Mouse (Mus musculus) limb, embryonic 10.5 days (tissue): ENCODE measurements around the gene Asic1. TPM values are rescaled to one million over a fixed set of nuclear protein-coding genes. Genes with fewer than 3 reads are reported as not detected.

Experiments used
- DNase-seq: peaks from one replicate; pipeline ENCODE4 v3.0.0-alpha.2; 2017; ENCODE audit warnings: low spot score
- H3K27ac ChIP-seq: fragments of 300-500 bp; sonication (generic); 2 replicates; pipeline ENCODE4 v1.5.1; 2016; ENCODE audit warnings: mild to moderate bottlenecking
- H3K27me3 ChIP-seq: fragments of 300-500 bp; sonication (generic); 2 replicates; pipeline ENCODE4 v1.6.1; 2016; ENCODE audit warnings: low read depth, mild to moderate bottlenecking; ENCODE audit not compliant: poor library complexity, severe bottlenecking
- H3K36me3 ChIP-seq: fragments of 300-500 bp; sonication (generic); 2 replicates; pipeline ENCODE4 v1.6.1; 2016; ENCODE audit warnings: mild to moderate bottlenecking, moderate library complexity
- H3K4me1 ChIP-seq: fragments of 300-500 bp; sonication (generic); 2 replicates; pipeline ENCODE4 v1.6.1; 2016
- H3K4me3 ChIP-seq: fragments of 300-500 bp; sonication (generic); 2 replicates; pipeline ENCODE4 v1.5.1; 2016; ENCODE audit warnings: mild to moderate bottlenecking, moderate library complexity
- H3K9me3 ChIP-seq: fragments of 300-500 bp; sonication (generic); replicated peaks from 2 replicates; pipeline ENCODE4 v1.6.1; 2016; ENCODE audit warnings: mild to moderate bottlenecking
- WGBS: fragments of 180-500 bp; shearing (Covaris S2); methylation state at CpG from one replicate; pipeline ENCODE4 v1.1.7; 2016; 5-methylcytosine and 5-hydroxymethylcytosine counted together
- polyA plus RNA-seq: library from polyadenylated mRNA; unstranded; fragments of >200 nt; fragmentation: Nextera tagmentation; extraction: Ambion mirVana; gene quantifications from 2 replicates; pipeline ENCODE4 v1.2.1, GENCODE M21; 2016

The Asic1 gene
- polyA plus RNA-seq, 1 experiment from 2014 or later = 1.1 TPM

DNA sequence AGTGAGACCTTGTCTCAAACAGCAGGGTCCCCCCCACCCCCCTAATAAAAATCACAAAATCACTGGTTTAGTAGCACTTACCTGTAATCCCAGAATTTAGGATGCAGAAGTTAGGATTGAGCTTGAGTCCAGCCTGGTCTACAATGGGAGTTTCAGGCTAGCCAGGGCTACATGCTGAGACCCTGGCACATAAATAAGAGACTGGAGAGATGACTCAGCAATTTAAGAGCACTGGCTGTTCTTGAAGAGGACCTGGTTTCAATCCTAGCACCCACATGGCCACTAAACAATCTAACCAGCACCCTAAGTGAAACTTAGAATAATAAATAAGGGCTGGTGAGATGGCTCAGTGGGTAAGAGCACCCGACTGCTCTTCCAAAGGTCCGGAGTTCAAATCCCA, 61.0 kb downstream of the Asic1 start:
- Histone ChIP-seq H3K9me3 (no peaks in the 10 kb centered on the region; the same call in 1 of the 2 replicates), H3K27ac (no peak overlapping the region), H3K27me3 (no peaks in the 10 kb centered on the region), H3K4me3 (no peak overlapping the region), H3K4me1 (peaks cover 6% of the 10 kb centered on the region; the same call in 1 of the 2 replicates), H3K36me3 (peaks cover 85% of the 10 kb centered on the region)
- no peak for DNase-seq
- 91% methylated on average over 2 of the region's 2 CpGs for WGBS

DNA sequence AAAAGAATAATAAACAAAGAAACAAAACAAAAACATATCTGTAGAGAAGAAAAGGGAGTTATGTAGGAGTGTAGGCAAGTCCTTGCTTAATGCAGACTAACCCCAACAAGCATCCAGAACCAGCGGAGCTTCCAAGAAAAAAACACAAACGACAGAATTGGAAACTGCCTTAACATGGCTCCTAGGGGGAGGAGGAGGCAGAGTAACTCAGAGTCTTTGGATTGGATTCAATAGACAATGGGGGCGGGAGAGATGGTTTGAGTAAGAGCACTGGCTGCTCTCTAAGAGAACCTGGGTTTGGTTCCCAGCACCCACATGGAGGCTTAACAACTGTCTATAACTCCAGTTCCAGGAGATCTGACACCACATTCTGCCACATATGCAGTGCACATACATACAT, 61.5 kb downstream of the Asic1 start:
- DNase-seq = no peak
- H3K9me3 ChIP-seq = no peaks in the 10 kb centered on the region; the same call in 1 of the 2 replicates
- no peaks in the 10 kb centered on the region for H3K27me3 ChIP-seq
- 91% methylated on average over 3 of the region's 3 CpGs for WGBS
- no peak overlapping the region for H3K27ac ChIP-seq
- peaks cover 90% of the 10 kb centered on the region for H3K36me3 ChIP-seq
- H3K4me3 ChIP-seq = no peak overlapping the region
- peaks cover 1% of the 10 kb centered on the region; the same call in 1 of the 2 replicates for H3K4me1 ChIP-seq

DNA sequence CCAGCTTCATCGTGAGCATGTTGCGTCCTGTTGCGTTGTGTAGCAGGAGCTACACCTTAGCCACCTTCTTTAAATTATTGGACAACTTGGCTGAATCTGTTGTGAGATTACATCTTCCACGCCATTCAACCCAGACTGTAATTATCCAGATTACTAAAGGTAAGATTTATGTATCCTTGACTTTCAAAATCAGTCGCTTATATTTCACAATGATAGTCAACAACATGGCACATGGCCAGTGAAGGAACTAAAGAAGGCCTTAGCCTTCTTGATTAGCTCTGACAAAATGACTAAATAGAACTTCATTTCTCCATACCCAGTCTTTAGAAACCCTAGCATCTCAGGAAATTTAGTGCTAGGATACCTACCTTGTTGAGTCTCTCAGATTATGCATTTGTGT, 63.0 kb downstream of the Asic1 start:
- H3K27me3 ChIP-seq = no peaks in the 10 kb centered on the region
- H3K9me3 ChIP-seq = no peaks in the 10 kb centered on the region; the same call in 1 of the 2 replicates
- H3K4me1 ChIP-seq = no peaks in the 10 kb centered on the region
- H3K4me3 ChIP-seq = no peak overlapping the region
- 93% methylated on average over 5 of the region's 5 CpGs for WGBS
- peaks cover 96% of the 10 kb centered on the region for H3K36me3 ChIP-seq
- no peak overlapping the region for H3K27ac ChIP-seq
- no peak for DNase-seq

DNA sequence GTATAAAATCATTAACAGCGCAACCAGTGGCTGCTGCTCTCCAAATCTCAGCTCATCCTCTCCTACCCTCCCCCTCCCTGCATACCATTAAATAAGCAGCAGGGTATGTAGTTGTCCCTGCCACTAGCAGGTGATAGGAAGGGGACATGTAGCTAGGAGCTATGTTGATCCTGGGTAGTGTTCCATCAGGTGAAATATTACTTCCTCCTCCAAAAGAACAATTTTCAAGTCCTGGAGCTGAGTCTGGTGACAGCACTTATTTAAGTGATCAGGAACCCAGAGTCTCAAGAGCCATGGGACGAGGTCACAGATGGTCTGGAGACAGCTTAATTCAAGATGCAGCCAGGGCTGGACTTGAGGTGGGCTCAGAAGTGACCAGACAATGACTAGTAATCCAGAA, 65.5 kb downstream of the Asic1 start:
- 87% methylated on average over 2 of the region's 2 CpGs for WGBS
- Histone ChIP-seq H3K9me3 (no peaks in the 10 kb centered on the region), H3K27me3 (no peaks in the 10 kb centered on the region), H3K4me3 (no peak overlapping the region), H3K4me1 (no peaks in the 10 kb centered on the region), H3K36me3 (peaks cover 98% of the 10 kb centered on the region), H3K27ac (no peak overlapping the region)
- no peak for DNase-seq

DNA sequence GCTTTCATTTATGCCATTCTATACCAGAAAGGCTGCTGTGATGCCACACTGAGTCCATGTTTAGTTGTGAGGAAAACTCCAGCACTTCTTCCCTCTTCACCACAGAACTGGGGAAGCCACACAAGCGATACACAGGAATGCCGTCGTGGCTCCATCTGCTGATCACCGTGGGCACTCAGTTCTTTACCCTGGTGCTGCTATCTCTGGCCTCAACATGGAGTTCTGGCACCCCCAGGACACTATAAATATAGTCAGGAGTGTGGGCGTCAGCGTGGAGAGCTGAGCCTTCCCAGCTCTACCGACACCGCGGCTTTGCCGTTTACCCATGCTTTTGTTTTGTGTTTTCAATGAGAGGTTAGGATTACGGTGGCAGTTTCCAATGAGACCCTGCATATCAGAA, 66.5 kb downstream of the Asic1 start:
- Histone ChIP-seq H3K4me3 (no peak overlapping the region), H3K9me3 (no peaks in the 10 kb centered on the region), H3K36me3 (peaks cover 100% of the 10 kb centered on the region), H3K27ac (no peak overlapping the region), H3K27me3 (no peaks in the 10 kb centered on the region), H3K4me1 (no peaks in the 10 kb centered on the region)
- WGBS = 95% methylated on average over 11 of the region's 11 CpGs
- no peak for DNase-seq

DNA sequence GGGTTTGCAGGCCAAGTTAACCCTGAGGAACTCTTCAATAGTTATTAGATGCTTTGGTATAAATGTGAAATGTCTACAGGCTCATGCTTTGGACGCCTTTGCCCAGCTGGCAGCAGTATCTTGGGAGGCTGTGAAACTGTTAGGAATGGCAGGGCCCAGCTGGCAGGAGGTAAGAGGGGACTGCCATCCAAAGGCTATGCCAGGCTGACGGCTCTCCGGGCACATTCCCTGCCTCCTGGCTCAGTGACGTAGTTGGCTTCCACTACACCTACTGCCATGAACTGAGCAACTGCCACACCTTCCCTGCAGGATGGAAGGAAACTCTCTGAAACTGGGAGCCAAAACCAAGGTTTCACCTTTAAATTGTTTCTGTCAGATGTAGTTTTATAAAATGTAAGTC, 70.1 kb downstream of the Asic1 start:
- WGBS = 95% methylated on average over 4 of the region's 4 CpGs
- H3K27ac ChIP-seq = no peak overlapping the region
- H3K4me1 ChIP-seq = no peaks in the 10 kb centered on the region
- peaks cover 99% of the 10 kb centered on the region for H3K36me3 ChIP-seq
- no peak overlapping the region for H3K4me3 ChIP-seq
- H3K27me3 ChIP-seq = no peaks in the 10 kb centered on the region
- no peaks in the 10 kb centered on the region for H3K9me3 ChIP-seq
- DNase-seq = no peak

Other genes with a start within 250 kb of the Asic1 start
- 16.3 and 17.4 TPM in 2 replicates for gene Nckap5l, start 212.6 kb upstream of the Asic1 start, polyA plus RNA-seq
- 15.9 and 19.4 TPM in 2 replicates for gene Bcdin3d, start 195.6 kb upstream of the Asic1 start, polyA plus RNA-seq
- 0.26 TPM in 1 of 2 replicates, not detected in the other for gene Faim2, start 142.2 kb upstream of the Asic1 start, polyA plus RNA-seq
- not detected in 2 replicates for gene Aqp2, start 91.3 kb upstream of the Asic1 start, polyA plus RNA-seq
- gene Aqp5, start 79.6 kb upstream of the Asic1 start, polyA plus RNA-seq = not detected in 2 replicates
- not detected in 2 replicates for gene Aqp6, start 69.0 kb upstream of the Asic1 start, polyA plus RNA-seq
- gene Racgap1, start 18.7 kb upstream of the Asic1 start, polyA plus RNA-seq = 128 and 138 TPM in 2 replicates
- gene Smarcd1, start 31.8 kb downstream of the Asic1 start, polyA plus RNA-seq = 84.0 and 85.8 TPM in 2 replicates
- not detected in 2 replicates for gene Gm17349, start 35.1 kb downstream of the Asic1 start, polyA plus RNA-seq
- 0.29 and 0.59 TPM in 2 replicates for gene Gpd1, start 47.1 kb downstream of the Asic1 start, polyA plus RNA-seq
- gene Cox14, start 55.2 kb downstream of the Asic1 start, polyA plus RNA-seq = 113 and 127 TPM in 2 replicates
- 68.2 and 75.6 TPM in 2 replicates for gene Cers5, start 102.5 kb downstream of the Asic1 start, polyA plus RNA-seq
- gene Lima1, start 205.1 kb downstream of the Asic1 start, polyA plus RNA-seq = 56.8 and 70.8 TPM in 2 replicates